Mouse (Mus musculus): ENCODE measurements around the gene Hdac7.
A peak's percentile ranks its signal among the peaks of the same experiment; 100 is the strongest.

Gene Hdac7

DNA sequence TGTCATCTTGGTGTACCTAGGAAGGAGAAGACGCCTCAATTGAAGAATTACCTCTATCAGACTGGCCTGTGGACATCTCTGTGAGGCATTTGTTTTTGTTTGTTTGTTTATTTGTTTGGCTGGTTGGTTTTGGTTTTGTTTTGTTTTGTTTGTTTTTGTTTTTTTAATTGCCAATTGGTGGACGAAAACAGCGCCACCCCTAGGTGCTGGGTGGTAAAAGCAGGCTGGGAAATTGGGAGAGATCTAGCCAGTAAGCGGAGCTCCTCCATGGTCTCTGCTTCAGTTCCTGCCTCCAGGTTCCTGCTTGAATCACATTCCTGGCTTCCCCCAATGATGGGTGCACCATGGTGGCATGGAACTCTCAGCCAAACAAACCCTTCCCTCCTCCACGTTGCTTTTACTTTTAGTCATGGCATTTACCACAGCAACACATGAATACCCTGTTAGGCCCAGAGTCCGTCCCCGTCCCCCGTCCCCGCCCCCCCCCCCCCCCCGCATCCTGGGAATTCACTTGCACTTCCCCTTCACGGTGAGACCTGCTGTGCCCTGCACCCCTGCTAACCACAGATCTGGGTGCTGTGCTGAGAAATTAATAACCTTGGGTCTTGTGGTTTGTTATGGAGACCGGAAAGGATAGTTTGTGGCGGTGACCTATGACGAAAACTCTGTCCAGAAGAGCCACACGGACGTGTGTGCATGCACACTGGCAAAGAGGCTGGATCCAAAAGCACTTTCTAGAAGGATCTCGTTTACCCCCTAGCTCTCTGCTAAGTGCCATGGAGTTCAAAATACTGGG lies 27.9 kb downstream of the Hdac7 start:
- DNase-seq (ENCODE audit: low read depth in 2 of 2, low spot score in 2 of 2) = no peak

- DNase-seq (ENCODE audit: low read depth in 2 of 2, low spot score in 2 of 2) = no peak
These were observed 29.0 kb downstream of the Hdac7 start for GRCm38 (mm10) chr15:97815254-97815653.

DNA sequence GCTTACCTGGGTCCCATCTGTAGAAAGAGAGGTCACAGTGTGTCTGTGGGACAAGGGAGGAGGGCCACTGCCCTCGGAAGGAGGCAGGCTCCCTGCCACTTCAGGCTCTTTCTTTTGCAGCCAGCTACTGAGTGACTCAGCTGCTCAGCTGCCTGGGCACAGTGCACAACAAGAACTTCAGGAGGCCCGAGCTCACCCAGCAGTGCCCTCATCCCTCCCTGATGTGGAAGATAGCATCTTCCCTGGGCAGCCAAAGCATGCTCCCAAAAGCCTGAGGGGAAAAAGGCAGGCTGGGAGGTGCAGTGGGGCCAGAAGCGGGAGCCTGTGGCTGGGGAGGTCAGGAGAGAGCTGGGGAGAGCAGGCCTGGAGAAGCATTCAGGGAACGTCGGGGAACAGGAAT lies 29.6 kb downstream of the Hdac7 start:
- DNase-seq (ENCODE audit: low read depth in 2 of 2, low spot score in 2 of 2) = no peak

DNA sequence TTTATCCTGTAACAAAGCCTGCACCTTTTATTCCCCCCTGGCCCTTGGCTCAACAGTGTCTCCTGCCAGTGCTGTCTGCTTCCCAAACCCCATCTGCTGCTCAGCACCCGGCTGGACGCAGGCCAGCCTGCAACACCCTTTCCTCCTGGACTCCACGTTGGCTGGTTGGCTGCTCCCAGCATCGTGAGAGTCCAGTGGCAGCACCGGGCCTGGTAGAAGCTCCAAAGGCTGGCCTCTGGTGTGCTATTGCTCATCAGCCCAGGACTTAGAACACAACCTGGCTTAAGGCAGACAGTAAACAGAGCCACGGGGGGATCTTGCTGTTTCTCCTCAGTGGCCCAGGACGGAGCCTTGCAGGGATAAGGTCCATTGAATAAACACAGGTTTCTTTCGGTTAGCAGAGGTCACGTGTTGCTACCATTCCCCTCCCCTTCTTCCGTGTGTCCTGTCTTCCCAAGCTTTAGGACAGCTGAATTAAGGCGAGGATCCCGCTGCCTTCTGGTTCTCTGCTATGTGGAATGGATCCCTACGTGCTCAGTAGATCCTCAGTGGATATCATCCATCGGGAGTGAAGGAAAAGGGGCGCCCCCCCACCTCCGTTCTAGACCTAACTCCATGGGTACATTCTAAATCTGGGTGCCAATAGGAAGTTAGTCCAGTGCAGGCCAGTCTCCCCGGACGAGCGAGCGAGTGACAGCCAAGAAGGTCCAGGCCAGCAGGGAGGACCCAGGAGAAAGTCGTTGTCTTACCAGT lies 30.7 kb downstream of the Hdac7 start:
- DNase-seq (ENCODE audit: low read depth in 2 of 2, low spot score in 2 of 2) = no peak

DNA sequence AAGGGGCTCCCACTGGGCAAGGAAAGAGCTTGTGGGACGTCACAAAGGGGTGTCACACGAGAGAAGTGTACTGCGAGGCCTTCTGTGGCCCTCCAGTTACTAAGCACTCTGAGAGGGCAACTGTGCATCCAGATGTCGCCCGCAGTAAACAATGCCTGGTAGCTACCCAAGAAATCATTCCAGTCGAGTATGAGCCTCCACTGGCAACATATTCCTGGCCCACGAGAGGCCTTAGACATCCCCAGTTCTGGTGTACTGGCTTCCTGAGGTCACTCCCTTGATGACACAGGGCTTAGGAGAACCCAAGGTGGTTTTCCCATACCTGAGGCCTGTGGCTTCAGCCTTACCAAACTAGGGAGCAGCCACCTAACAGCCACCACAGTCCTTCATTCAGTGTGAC lies 31.4 kb downstream of the Hdac7 start:
- DNase-seq (ENCODE audit: low read depth in 2 of 2, low spot score in 2 of 2) = no peak

GRCm38 (mm10) chr15:97812126-97812525 lies 32.2 kb downstream of the Hdac7 start:
- no peak for DNase-seq (ENCODE audit: low read depth in 2 of 2, low spot score in 2 of 2)

- no peak for DNase-seq (ENCODE audit: low read depth in 2 of 2, low spot score in 2 of 2)
These were observed 33.0 kb downstream of the Hdac7 start for GRCm38 (mm10) chr15:97811307-97811706.

- DNase-seq (ENCODE audit: low read depth in 2 of 2, low spot score in 2 of 2) = no peak
These were observed 33.9 kb downstream of the Hdac7 start for GRCm38 (mm10) chr15:97810399-97810798.

DNA sequence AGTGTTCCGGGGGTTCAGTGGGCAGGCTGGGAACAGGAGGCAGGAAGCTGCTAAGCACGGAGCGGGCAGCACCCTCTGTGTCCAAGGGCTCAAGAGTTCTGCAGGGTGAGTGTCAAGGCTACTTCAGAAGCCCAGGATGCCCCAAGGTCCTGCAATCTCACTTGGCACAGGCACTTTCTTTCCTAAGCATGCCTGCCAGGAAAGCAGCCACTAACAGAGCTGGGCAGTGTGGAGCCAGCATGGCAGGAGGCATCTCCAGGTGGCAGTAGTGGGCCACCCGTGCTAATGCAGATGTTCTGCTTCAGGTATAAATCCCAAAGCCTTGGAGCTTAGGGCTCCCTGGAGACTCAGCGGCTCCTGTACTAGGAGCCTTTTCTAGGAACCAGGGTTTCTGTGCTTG lies 34.4 kb downstream of the Hdac7 start:
- DNase-seq (ENCODE audit: low read depth in 2 of 2, low spot score in 2 of 2) = no peak

GRCm38 (mm10) chr15:97809206-97809605 lies 35.1 kb downstream of the Hdac7 start:
- DNase-seq (ENCODE audit: low read depth in 2 of 2, low spot score in 2 of 2) = no peak

DNA sequence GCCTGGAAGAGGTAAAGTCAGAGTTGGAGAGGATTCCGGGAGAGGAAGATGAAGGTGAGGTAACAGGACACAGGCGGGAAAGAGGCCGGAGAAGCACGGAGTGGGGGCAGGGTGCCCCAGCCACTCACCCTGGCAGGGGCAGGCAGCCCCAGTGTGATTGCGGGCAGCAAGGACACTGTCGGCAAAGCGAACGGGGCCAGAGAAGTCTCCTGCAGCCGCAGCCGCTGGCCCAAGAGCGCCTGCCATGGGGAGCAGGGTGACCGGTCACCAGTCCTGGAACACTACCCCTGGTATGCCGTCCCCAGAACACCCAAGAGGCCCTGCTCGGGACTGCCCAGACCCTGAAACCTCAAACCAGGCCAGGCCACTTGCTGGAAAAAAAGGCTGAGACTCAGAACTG lies 35.8 kb downstream of the Hdac7 start:
- no peak for DNase-seq (ENCODE audit: low read depth in 2 of 2, low spot score in 2 of 2)

- no peak for DNase-seq (ENCODE audit: low read depth in 2 of 2, low spot score in 2 of 2)
These were observed 36.4 kb downstream of the Hdac7 start for GRCm38 (mm10) chr15:97807867-97808266.

GRCm38 (mm10) chr15:97802575-97802974 lies 41.7 kb downstream of the Hdac7 start:
- no peak for DNase-seq (ENCODE audit: low read depth in 2 of 2, low spot score in 2 of 2)

DNA sequence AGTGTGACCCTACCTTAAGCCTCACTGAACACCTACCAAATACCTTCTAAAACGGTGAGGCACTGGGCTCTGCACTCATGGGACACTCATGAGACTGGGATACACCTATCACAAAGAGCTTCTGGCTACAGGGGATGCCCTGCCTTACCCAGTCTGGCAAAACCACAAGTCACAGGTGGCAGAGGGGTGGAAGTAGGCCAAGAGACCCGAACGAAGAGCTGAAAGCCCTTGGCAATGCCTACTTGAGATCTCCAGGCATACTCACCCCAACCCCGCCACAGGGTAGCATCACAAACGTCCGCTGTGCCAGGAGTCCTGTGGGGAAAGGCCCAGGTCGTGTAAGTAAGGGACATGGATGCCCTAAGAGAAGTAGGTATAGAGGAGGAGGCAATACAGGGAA lies 42.5 kb downstream of the Hdac7 start:
- no peak for DNase-seq (ENCODE audit: low read depth in 2 of 2, low spot score in 2 of 2)

GRCm38 (mm10) chr15:97800853-97801252 lies 43.4 kb downstream of the Hdac7 start:
- no peak for DNase-seq (ENCODE audit: low read depth in 2 of 2, low spot score in 2 of 2)

GRCm38 (mm10) chr15:97799446-97799845 lies 44.9 kb downstream of the Hdac7 start:
- DNase-seq (ENCODE audit: low read depth in 2 of 2, low spot score in 2 of 2) = no peak

DNA sequence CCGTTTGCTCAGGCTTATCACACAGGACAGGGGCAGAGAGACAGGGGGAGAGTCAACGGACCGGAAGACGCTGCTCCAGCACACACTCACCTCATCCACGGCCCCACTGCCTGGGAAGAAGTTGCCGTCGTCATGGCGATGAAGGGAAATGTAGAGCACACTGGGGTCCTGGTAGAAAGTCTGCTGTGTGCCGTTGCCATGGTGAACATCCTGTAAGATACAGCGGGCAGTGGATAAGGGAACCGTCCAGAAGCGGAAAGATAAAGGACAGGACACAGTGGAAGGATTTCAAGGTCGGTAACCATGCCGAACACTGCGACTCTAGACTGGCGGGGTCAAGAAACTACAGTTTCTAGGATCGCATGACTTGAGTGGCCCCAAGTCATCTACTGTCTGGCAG lies 46.2 kb downstream of the Hdac7 start:
- DNase-seq (ENCODE audit: low read depth in 2 of 2, low spot score in 2 of 2) = no peak

- no peak for DNase-seq (ENCODE audit: low read depth in 2 of 2, low spot score in 2 of 2)
These were observed 47.5 kb downstream of the Hdac7 start for GRCm38 (mm10) chr15:97796674-97797310.

GRCm38 (mm10) chr15:97795559-97796235 lies 48.6 kb downstream of the Hdac7 start:
- DNase-seq (ENCODE audit: low read depth in 2 of 2, low spot score in 2 of 2) = no peak

DNA sequence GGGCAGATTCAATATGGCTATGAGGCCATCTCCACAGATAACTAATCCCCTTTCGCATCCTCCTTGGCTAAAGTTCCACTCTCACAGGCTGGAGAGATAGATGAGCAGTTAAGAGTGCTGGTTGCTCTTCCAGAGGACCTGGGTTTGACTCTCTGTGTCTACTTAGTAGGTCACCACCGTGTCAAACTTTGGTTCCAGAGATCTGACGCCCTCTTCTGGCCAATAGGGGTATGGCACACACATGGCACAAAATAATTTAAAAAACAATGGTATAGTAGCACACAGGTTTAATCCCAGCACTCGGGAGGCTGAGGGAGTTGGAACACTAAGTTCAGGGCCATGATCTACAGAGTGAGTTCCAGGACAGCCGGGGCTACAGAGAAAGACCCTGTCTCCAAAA lies 50.0 kb downstream of the Hdac7 start:
- peak in 1 of 2 experiments; percentile 30 for DNase-seq (ENCODE audit: low read depth in 2 of 2, low spot score in 2 of 2)

DNA sequence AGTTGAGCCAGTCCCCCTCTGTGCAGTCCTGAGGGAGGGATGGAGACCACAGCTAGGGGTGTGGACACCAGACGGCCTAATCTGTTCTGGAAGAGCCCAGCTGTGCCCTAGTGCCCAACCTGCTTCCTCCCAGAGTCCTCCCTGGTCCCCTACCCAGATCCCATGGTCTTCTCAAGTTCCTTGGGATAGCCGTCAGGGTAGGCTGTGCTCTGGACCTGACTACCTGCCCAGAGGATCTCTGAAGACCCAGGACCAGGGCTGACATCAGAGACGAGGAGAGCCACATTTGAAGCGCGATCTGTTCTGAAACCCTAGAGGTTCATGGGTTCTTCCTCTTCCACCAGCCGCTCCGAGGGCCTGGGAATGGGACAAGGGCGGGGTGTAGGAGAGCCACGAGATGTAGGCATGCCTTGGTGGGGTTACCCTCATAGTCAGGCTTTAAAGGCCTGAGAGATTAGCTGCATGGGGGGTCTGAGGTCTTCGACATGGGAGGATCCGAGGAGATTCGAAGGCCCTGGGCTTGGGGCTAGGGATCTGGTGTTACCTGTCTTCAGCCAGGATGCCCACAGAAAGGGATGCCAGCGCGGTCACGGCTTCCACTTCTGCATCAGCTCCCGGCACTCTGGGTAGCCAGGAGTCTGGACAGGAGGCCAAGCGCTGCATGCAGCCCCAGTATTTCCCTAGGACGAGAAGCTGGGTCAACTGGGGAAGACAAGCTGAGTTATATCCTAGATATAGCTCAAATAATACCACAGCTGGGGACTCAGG lies 50.7 kb downstream of the Hdac7 start:
- no peak for DNase-seq (ENCODE audit: low read depth in 2 of 2, low spot score in 2 of 2)
